Mouse (Mus musculus) hindbrain, postnatal 0 days (tissue): ENCODE data around the gene Top3b. TPM values are rescaled to one million over a fixed set of nuclear protein-coding genes. Genes with fewer than 3 reads are reported as not detected.

Source experiments
- ATAC-seq: fragments of 200-750 bp; cut with Nextera tagmentation; 2 replicates; pipeline ENCODE4 v1.8.0; 2017; ENCODE audit warnings: mild to moderate bottlenecking, moderate TSS enrichment, moderate library complexity
- DNase-seq: peaks from one replicate; pipeline ENCODE4 v3.0.0-alpha.2; 2015; ENCODE audit warnings: low spot score
- H3K27ac ChIP-seq: fragments of 300-500 bp; sonication (generic); 2 replicates; pipeline ENCODE4 v1.5.1; 2014; ENCODE audit warnings: mild to moderate bottlenecking
- H3K27me3 ChIP-seq: fragments of 300-500 bp; sonication (generic); 2 replicates; pipeline ENCODE4 v1.6.1; 2014; ENCODE audit warnings: low read length, mixed read lengths; ENCODE audit not compliant: insufficient read depth
- H3K36me3 ChIP-seq: fragments of 300-500 bp; sonication (generic); 2 replicates; pipeline ENCODE4 v1.6.1; 2014; ENCODE audit warnings: low read length, mixed read lengths; ENCODE audit not compliant: insufficient read depth
- H3K4me1 ChIP-seq: fragments of 300-500 bp; sonication (generic); 2 replicates; pipeline ENCODE4 v1.6.1; 2014; ENCODE audit warnings: antibody characterized with exemption, low read length, mixed read lengths; ENCODE audit not compliant: insufficient read depth
- H3K4me2 ChIP-seq: fragments of 300-500 bp; sonication (generic); 2 replicates; pipeline ENCODE4 v1.6.1; 2014; ENCODE audit warnings: low read depth, mild to moderate bottlenecking, low read length, moderate library complexity, mixed read lengths
- H3K4me3 ChIP-seq: fragments of 300-500 bp; sonication (generic); 2 replicates; pipeline ENCODE4 v1.5.1; 2014; ENCODE audit warnings: low read length
- H3K9ac ChIP-seq: fragments of 300-500 bp; sonication (generic); replicated peaks from 2 replicates; pipeline ENCODE4 v1.6.1; 2014; ENCODE audit warnings: mild to moderate bottlenecking, low read length, moderate library complexity, mixed read lengths
- H3K9me3 ChIP-seq: fragments of 300-500 bp; sonication (generic); 2 replicates; pipeline ENCODE4 v1.6.1; 2016; ENCODE audit warnings: low read length, mixed read lengths
- CTCF ChIP-seq: IDR thresholded peaks from 2 replicates; pipeline ENCODE4 v1.5.1; 2016; ENCODE audit warnings: antibody characterized with exemption, control low read depth, low read depth
- WGBS: fragments of 180-500 bp; shearing (Covaris S2); extraction: QIAGEN DNeasy Blood & Tissue Kit; methylation state at CpG from one replicate; pipeline ENCODE4 v1.1.7; 2014; 5-methylcytosine and 5-hydroxymethylcytosine counted together
- polyA plus RNA-seq: library from polyadenylated mRNA; unstranded; fragments of >200 nt; fragmentation: Nextera tagmentation; extraction: Ambion mirVana; gene quantifications from 2 replicates; pipeline ENCODE4 v1.2.1, GENCODE M21; 2015
- total RNA-seq: library from RNA; depleted of rRNA; stranded (reverse); fragments of >200 nt; gene quantifications from 2 replicates; pipeline ENCODE4 v1.2.3, GENCODE M21; 2014; rRNA removed

Gene Top3b
- total and polyA plus RNA-seq, 2 experiments from 2014 or later: 70.0 to 99.6 TPM

DNA sequence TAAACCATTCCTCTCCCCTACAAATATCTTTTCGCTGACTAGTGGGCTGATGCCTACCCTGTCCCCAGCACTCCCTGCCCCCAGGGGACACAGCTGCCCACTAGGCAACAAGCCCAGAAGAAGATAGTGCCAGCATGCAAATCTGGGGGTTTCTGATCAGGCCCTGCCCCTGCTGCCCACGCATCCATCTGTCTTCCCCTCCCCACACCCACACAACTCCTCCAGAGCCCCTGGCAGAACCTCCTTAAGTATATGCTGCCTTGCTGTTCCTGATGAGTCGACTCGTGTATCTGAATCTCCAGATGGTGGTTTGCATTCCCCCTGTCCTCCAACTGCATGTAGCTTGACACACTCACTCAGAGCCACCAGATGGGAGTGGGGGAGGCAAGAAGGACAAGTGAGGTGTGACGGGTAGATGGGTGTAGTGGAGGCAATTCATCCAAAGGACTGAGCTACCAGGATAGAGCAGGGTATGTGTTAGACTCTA is 60.3 kb downstream of the Top3b start:
- peak; percentile 62 for DNase-seq

DNA sequence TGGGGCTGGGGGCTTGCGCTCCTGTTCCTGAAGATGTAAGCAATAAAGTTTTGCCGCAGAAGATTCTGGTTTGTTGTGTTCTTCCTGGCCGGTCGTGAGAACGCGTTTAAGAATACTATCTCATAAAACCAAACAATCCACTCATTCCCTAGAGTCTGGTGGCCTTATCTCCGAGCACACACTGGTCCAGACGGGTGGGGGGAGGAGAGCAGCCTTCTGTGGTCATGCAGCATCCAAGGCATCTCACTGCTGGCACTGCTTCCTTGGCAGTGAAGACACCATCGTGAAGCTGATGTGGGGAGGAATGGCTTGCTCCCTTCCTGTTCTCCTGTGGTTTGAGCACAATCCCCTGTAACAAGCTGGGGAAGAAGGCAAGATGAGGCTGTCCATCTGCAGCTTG is 69.0 kb downstream of the Top3b start:
- no peak for ATAC-seq

More for the DNA sequence above, 60.3 kb downstream of the Top3b start:
- no peaks in the 10 kb centered on the region for H3K36me3 ChIP-seq
- H3K9ac ChIP-seq: no peak overlapping the region
- H3K27me3 ChIP-seq: no peaks in the 10 kb centered on the region
- TF ChIP-seq CTCF: no peak
- peak; percentile 78 for ATAC-seq
- no peaks in the 10 kb centered on the region for H3K9me3 ChIP-seq
- WGBS: 35% methylated on average over 5 of the region's 5 CpGs
- no peak overlapping the region for H3K4me3 ChIP-seq
- no peak overlapping the region for H3K4me2 ChIP-seq
- 0 out of 2 replicates have a peak, but pooled peaks cover 3% of the 10 kb centered on the region for H3K4me1 ChIP-seq
- no peak overlapping the region for H3K27ac ChIP-seq

DNA sequence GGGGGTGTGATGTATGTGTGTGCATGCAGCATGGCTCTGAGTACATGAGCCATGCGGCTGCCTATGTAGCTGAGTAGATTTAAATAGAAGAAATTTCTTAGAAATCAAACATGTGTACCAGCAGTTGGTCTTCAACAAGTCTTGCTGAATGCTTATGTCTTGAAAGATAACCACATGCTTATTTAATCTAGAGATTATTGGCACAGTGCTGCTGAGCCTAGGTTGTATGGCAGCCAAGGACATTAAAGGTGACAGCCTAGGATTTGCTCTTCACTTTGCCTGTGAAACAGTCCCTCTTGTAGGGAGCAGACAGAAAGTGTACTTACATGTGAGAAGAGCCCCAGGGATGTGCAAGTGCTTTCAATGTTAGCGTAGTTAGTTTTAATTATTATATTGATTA is 70.5 kb downstream of the Top3b start:
- Histone ChIP-seq H3K4me3 (no peak overlapping the region), H3K9ac (no peak overlapping the region), H3K27ac (no peak overlapping the region), H3K27me3 (no peaks in the 10 kb centered on the region), H3K4me1 (no peaks in the 10 kb centered on the region), H3K4me2 (no peak overlapping the region), H3K9me3 (no peaks in the 10 kb centered on the region), H3K36me3 (no peaks in the 10 kb centered on the region)
- WGBS: 89% methylated on average over 2 of the region's 2 CpGs
- TF ChIP-seq CTCF: no peak
- ATAC-seq (no peak), DNase-seq (no peak)

More for the DNA sequence above, 69.0 kb downstream of the Top3b start:
- no peak for DNase-seq
- H3K27ac ChIP-seq: no peak overlapping the region
- TF ChIP-seq CTCF: no peak
- H3K4me3 ChIP-seq: no peak overlapping the region
- 92% methylated on average over 9 of the region's 9 CpGs for WGBS
- H3K27me3 ChIP-seq: no peaks in the 10 kb centered on the region
- H3K4me2 ChIP-seq: no peak overlapping the region
- H3K36me3 ChIP-seq: no peaks in the 10 kb centered on the region
- no peak overlapping the region for H3K9ac ChIP-seq
- no peaks in the 10 kb centered on the region for H3K4me1 ChIP-seq
- no peaks in the 10 kb centered on the region for H3K9me3 ChIP-seq

Other genes starting within 250 kb of the Top3b start
- not detected in 2 replicates for gene Olfr19, start 194.3 kb upstream of the Top3b start, total RNA-seq
- gene Olfr19, start 194.3 kb upstream of the Top3b start, polyA plus RNA-seq: not detected in 2 replicates
- 19.0 and 20.7 TPM in 2 replicates for gene Spag6l, start 41.3 kb upstream of the Top3b start, total RNA-seq
- gene Spag6l, start 41.3 kb upstream of the Top3b start, polyA plus RNA-seq: 17.4 and 18.6 TPM in 2 replicates
- not detected in 2 replicates for gene Igll1, start 6.8 kb upstream of the Top3b start, total RNA-seq
- gene Igll1, start 6.8 kb upstream of the Top3b start, polyA plus RNA-seq: not detected in 2 replicates
- not detected in 2 replicates for gene Vpreb1, start 107 bp downstream of the Top3b start, total RNA-seq
- 0.33 and 0.58 TPM in 2 replicates for gene Vpreb1, start 107 bp downstream of the Top3b start, polyA plus RNA-seq
- 32.2 and 37.9 TPM in 2 replicates for gene Ppm1f, start 25.7 kb downstream of the Top3b start, total RNA-seq
- 12.6 and 13.4 TPM in 2 replicates for gene Ppm1f, start 25.7 kb downstream of the Top3b start, polyA plus RNA-seq
- gene Mapk1, start 112.6 kb downstream of the Top3b start, total RNA-seq: 202 and 204 TPM in 2 replicates
- gene Mapk1, start 112.6 kb downstream of the Top3b start, polyA plus RNA-seq: 156 and 178 TPM in 2 replicates
- 39.8 and 41.9 TPM in 2 replicates for gene Ypel1, start 199.0 kb downstream of the Top3b start, total RNA-seq
- 66.3 and 66.8 TPM in 2 replicates for gene Ypel1, start 199.0 kb downstream of the Top3b start, polyA plus RNA-seq
- 93.7 and 98.4 TPM in 2 replicates for gene Ppil2, start 240.5 kb downstream of the Top3b start, total RNA-seq
- 102 and 106 TPM in 2 replicates for gene Ppil2, start 240.5 kb downstream of the Top3b start, polyA plus RNA-seq